Mouse (Mus musculus) stomach, embryonic 16.5 days (tissue): Measurements from ENCODE around the gene Adgrb3. TPM values are rescaled to one million over a fixed set of nuclear protein-coding genes. Genes with fewer than 3 reads are reported as not detected.
"Not testable (repeated sequence)": the region's sequence is repeated elsewhere in the genome, so short reads cannot be mapped to it uniquely, and the experiment has no call there.

Experiments
- ATAC-seq: fragments of 200-750 bp; cut with Nextera tagmentation; 2 replicates; pipeline ENCODE4 v1.8.0; 2017; ENCODE audit warnings: moderate number of reproducible peaks, moderate TSS enrichment; ENCODE audit not compliant: insufficient read depth, low FRiP score
- H3K27ac ChIP-seq: fragments of 300-500 bp; sonication (generic); 2 replicates; pipeline ENCODE4 v1.5.1; 2014; ENCODE audit warnings: low read length
- H3K27me3 ChIP-seq: fragments of 300-500 bp; sonication (generic); 2 replicates; pipeline ENCODE4 v1.6.1; 2014; ENCODE audit warnings: low read length, control low read depth, mixed read lengths; ENCODE audit not compliant: control insufficient read depth, insufficient read depth
- H3K36me3 ChIP-seq: fragments of 300-500 bp; sonication (generic); 2 replicates; pipeline ENCODE4 v1.6.1; 2014; ENCODE audit warnings: low read length; ENCODE audit not compliant: control insufficient read depth, insufficient read depth
- H3K4me1 ChIP-seq: fragments of 300-500 bp; sonication (generic); 2 replicates; pipeline ENCODE4 v1.6.1; 2014; ENCODE audit warnings: low read length, control low read depth, mixed read lengths; ENCODE audit not compliant: control insufficient read depth, insufficient read depth
- H3K4me2 ChIP-seq: fragments of 300-500 bp; sonication (generic); 2 replicates; pipeline ENCODE4 v1.6.1; 2014; ENCODE audit warnings: low read depth, low read length, mixed read lengths
- H3K4me3 ChIP-seq: fragments of 300-500 bp; sonication (generic); replicated peaks from 2 replicates; pipeline ENCODE4 v1.5.1; 2014; ENCODE audit warnings: mild to moderate bottlenecking, low read length
- H3K9ac ChIP-seq: fragments of 300-500 bp; sonication (generic); 2 replicates; pipeline ENCODE4 v1.6.1; 2014; ENCODE audit warnings: low read length
- H3K9me3 ChIP-seq: fragments of 300-500 bp; sonication (generic); replicated peaks from 2 replicates; pipeline ENCODE4 v1.6.1; 2016; ENCODE audit warnings: low read length, control low read depth; ENCODE audit not compliant: control insufficient read depth
- WGBS: fragments of 180-500 bp; shearing (Covaris S2); extraction: QIAGEN DNeasy Blood & Tissue Kit; methylation state at CpG from one replicate; pipeline ENCODE4 v1.1.7; 2014; 5-methylcytosine and 5-hydroxymethylcytosine counted together
- polyA plus RNA-seq: library from polyadenylated mRNA; unstranded; fragments of >200 nt; fragmentation: Nextera tagmentation; extraction: Ambion mirVana; gene quantifications from 2 replicates; pipeline ENCODE4 v1.2.1, GENCODE M21; 2015

Adgrb3 gene
- polyA plus RNA-seq, 1 experiment from 2014 or later, result 4.5 TPM

DNA sequence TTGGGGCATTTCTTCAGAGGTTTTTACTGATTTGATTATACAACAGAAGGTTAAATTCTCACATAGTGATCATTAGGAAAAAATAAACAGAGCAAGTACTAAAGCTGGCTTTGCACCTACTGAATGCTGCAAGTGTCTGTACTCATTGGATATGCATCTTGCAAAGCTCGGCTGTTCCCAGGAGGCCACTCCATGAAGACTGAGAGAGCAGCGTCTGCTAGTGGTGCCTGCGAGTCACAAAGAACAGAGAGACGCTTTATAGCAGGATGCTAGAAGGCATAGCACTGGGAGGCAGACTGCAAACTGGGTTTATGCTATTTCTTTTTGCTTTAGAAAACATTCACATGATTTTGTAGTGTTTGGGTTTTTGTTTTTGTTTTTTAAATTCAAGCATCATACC, 325.2 kb downstream of the Adgrb3 start:
- no peak for ATAC-seq
- Histone ChIP-seq H3K4me2 (no peak overlapping the region), H3K27ac (no peak overlapping the region), H3K4me3 (no peak overlapping the region), H3K36me3 (no peaks in the 10 kb centered on the region), H3K4me1 (no peaks in the 10 kb centered on the region), H3K9me3 (no peaks in the 10 kb centered on the region), H3K9ac (no peak overlapping the region), H3K27me3 (no peaks in the 10 kb centered on the region)
- WGBS, result 29% methylated on average over 4 of the region's 4 CpGs

DNA sequence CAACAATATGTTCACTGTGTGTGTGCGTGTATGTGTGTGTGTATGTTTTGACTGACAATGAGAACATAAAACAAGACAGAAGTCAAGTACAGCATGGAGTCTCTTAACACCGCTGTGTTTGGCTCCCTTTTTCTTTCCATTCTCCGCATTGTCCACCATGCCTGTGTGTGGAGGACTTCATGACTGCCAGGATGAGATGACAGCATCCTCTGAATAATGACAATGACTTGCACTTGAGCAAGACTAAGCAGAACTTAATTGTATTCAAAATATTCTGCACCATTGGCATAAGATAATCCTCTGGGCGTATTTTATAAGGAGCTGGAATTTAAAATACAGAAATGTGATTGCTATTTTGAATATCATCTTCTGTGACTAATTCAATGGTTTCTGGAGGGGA, 326.0 kb downstream of the Adgrb3 start:
- Histone ChIP-seq H3K36me3 (no peaks in the 10 kb centered on the region), H3K27ac (no peak overlapping the region), H3K9me3 (no peaks in the 10 kb centered on the region), H3K27me3 (no peaks in the 10 kb centered on the region), H3K4me3 (no peak overlapping the region), H3K4me1 (no peaks in the 10 kb centered on the region), H3K4me2 (no peak overlapping the region), H3K9ac (no peak overlapping the region)
- no peak for ATAC-seq
- WGBS, result 82% methylated on average over 4 of the region's 4 CpGs

DNA sequence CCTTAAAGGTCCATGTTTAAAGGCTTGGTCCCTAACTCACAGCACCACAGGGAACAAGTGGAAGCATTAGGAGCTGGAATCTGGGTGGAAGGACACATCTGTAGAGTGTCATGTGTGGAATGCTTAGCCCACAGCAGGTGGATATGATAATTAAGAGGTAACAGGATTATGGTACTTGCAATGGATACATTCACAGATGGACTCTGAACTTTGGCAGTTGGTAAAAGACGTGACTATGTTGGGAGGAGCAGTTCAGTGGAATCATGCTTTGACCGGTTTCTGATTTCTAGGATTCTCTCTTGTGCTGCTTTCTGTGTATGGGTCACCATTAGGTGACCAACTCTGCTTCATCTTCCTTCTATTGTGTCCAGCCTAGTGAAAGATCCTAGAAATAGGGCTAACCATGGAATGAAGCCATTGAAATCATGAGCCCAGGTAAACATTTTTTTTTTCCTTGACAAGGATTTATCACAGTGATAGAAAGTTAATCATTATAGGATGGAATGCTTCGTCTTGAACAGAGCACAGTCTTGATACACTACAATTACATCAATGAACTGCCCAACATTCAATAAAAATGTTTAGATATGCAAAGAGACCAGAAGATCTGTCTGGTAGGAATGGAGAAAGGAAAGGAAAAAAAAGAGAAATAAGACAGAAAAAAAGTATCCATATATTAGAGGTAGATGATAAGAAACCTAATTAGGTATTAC, 334.1 kb downstream of the Adgrb3 start:
- H3K4me3 ChIP-seq, result no peak overlapping the region
- no peak overlapping the region for H3K4me2 ChIP-seq
- H3K9ac ChIP-seq, result no peak overlapping the region
- H3K4me1 ChIP-seq, result no peaks in the 10 kb centered on the region
- no peak overlapping the region for H3K27ac ChIP-seq
- H3K27me3 ChIP-seq, result no peaks in the 10 kb centered on the region
- 66% methylated on average over 3 of the region's 3 CpGs for WGBS
- no peaks in the 10 kb centered on the region for H3K9me3 ChIP-seq
- no peaks in the 10 kb centered on the region for H3K36me3 ChIP-seq
- no peak for ATAC-seq

DNA sequence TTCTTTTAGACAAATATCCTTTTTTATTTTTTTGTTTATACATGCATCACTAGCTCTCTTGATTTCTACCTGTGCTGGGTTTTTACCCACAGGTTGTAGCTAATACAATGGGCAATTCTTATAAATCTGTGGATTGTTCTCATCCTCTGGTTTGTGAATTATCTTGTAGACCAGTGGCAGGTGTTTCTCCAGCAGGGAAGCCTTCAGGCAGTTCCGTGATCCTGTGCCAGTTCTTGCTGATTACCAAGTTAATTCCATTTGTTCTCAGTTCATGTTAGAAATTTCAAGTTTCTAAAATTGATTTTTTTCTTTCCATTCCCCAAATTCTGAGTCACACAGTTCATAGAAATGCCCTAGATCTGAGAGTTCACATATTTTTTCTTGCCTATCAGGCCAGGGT, 338.0 kb downstream of the Adgrb3 start:
- H3K4me3 ChIP-seq, result no peak overlapping the region
- H3K4me1 ChIP-seq, result no peaks in the 10 kb centered on the region
- no peak overlapping the region for H3K27ac ChIP-seq
- 86% methylated on average over 1 of the region's 1 CpGs for WGBS
- no peaks in the 10 kb centered on the region for H3K36me3 ChIP-seq
- no peaks in the 10 kb centered on the region for H3K27me3 ChIP-seq
- no peak for ATAC-seq
- H3K9me3 ChIP-seq, result no peaks in the 10 kb centered on the region
- no peak overlapping the region for H3K9ac ChIP-seq
- H3K4me2 ChIP-seq, result no peak overlapping the region

DNA sequence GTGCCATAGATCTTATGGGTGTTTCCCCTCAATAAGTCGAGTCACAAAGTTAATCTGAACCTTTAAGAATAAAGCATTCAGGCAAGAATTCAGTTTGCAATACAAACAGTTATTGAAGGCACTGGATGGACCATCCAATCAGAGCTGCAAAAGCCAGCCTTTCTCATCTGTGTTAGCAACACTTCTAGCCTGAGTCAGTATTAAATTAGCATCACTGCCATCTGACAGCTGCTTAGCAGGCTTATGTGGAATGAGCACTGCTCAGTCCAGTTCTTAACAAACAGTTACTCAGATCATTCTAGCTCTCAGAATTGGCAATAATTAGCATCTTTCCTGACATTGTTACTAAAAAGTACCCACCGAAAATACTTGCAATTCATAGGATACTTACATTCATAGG, 339.3 kb downstream of the Adgrb3 start:
- no peak for ATAC-seq
- no peaks in the 10 kb centered on the region for H3K27me3 ChIP-seq
- no peaks in the 10 kb centered on the region for H3K4me1 ChIP-seq
- H3K9ac ChIP-seq, result no peak overlapping the region
- H3K36me3 ChIP-seq, result no peaks in the 10 kb centered on the region
- H3K4me2 ChIP-seq, result no peak overlapping the region
- 74% methylated on average over 2 of the region's 2 CpGs for WGBS
- no peaks in the 10 kb centered on the region for H3K9me3 ChIP-seq
- H3K27ac ChIP-seq, result no peak overlapping the region
- H3K4me3 ChIP-seq, result no peak overlapping the region

DNA sequence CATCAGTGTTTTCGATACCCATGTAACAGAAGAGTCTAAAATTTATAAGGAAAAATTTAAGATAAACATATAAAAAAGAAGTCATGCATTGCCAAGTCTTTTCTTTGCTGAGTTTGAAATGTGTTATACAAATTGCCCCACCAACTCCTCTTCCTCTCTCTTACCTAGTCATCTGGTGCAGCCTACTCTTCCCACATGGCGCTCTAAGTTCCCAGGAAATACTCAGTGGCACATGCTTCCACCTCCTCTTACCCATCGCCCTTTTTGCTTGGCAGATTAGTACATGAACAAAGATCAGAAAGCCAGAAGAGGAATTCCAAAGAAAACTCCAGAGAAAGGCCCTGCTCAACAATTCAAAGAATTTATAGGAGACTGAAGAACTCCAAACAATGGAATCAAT, 353.8 kb downstream of the Adgrb3 start:
- H3K4me2 ChIP-seq, result no peak overlapping the region
- H3K4me1 ChIP-seq, result no peaks in the 10 kb centered on the region
- H3K27me3 ChIP-seq, result no peaks in the 10 kb centered on the region
- no peaks in the 10 kb centered on the region for H3K36me3 ChIP-seq
- H3K27ac ChIP-seq, result no peak overlapping the region
- no peak overlapping the region for H3K9ac ChIP-seq
- ATAC-seq, result no peak
- no peaks in the 10 kb centered on the region for H3K9me3 ChIP-seq
- WGBS, result 82% methylated on average over 3 of the region's 3 CpGs
- no peak overlapping the region for H3K4me3 ChIP-seq

DNA sequence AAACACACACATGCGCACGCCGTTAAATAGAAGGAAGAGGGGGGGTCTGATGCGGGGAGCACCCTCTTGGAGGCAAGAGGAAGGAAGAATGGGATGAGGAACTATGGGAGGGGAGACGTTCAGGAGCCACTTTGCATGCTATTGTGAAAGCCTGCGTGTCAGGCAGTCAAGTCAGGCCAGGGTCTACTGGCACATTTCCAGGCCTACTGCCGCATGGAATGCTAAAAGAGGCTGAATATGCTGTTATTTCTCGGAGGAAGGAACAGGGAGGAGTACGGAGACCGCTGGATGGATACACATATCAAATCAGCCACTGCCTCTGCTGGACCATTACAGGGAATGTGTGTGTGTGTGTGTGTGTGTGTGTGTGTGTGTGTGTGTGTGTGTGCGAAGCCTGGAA, 355.0 kb downstream of the Adgrb3 start:
- ATAC-seq, result no peak
- WGBS, result 67% methylated on average over 11 of the region's 11 CpGs
- no peak overlapping the region for H3K4me2 ChIP-seq
- no peaks in the 10 kb centered on the region for H3K9me3 ChIP-seq
- H3K4me3 ChIP-seq, result no peak overlapping the region
- H3K4me1 ChIP-seq, result no peaks in the 10 kb centered on the region
- H3K36me3 ChIP-seq, result no peaks in the 10 kb centered on the region
- no peak overlapping the region for H3K27ac ChIP-seq
- no peak overlapping the region for H3K9ac ChIP-seq
- no peaks in the 10 kb centered on the region for H3K27me3 ChIP-seq

DNA sequence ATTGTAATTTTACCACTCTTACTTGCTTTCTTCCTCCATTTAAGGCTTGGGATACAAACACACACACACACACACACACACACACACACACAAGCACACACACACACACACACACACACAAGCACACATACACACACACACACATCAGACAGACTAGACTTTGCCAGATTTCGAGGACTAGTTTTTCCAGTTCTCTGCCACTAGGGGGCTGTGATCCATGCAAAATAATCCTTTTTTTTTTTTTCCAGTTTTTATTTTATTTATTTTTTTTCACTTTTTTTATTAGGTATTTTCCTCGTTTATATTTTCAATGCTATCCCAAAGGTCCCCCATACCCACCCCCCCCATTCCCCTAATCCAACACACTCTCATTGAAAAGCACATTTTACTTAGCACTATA, 357.9 kb downstream of the Adgrb3 start:
- H3K36me3 ChIP-seq, H3K27ac ChIP-seq, H3K4me3 ChIP-seq, ATAC-seq, H3K4me2 ChIP-seq, H3K9me3 ChIP-seq, H3K27me3 ChIP-seq, H3K9ac ChIP-seq, H3K4me1 ChIP-seq: not testable (repeated sequence)
- WGBS, result 46% methylated on average over 2 of the region's 2 CpGs

DNA sequence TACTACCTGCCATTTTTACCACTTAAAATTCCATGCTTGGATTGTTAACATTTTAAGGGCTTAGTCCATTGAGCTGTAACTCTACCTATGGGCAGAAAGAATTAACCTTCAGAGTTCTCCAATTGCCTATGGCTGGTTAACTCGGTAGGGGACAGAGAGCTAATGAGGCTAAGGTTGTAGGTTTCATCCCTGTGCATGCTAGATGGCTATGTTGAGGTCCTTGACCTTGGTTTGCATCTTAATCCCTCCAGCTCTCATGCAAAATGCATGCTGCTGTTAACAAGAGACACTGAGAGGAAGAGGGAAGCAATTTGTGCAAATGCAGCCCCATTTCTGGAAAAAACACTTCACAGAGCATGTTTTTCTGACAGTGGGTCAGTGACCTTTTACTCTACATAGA, 366.9 kb downstream of the Adgrb3 start:
- no peaks in the 10 kb centered on the region for H3K36me3 ChIP-seq
- H3K9ac ChIP-seq, result no peak overlapping the region
- H3K4me2 ChIP-seq, result no peak overlapping the region
- H3K27me3 ChIP-seq, result no peaks in the 10 kb centered on the region
- WGBS, result 39% methylated on average over 1 of the region's 1 CpGs
- H3K4me3 ChIP-seq, result no peak overlapping the region
- no peaks in the 10 kb centered on the region for H3K4me1 ChIP-seq
- no peak overlapping the region for H3K27ac ChIP-seq
- ATAC-seq, result no peak
- H3K9me3 ChIP-seq, result no peaks in the 10 kb centered on the region
